Mouse (Mus musculus) hindbrain, embryonic 15.5 days (tissue): Measurements from ENCODE around the gene Bbs1. TPM values are rescaled to one million over a fixed set of nuclear protein-coding genes. Genes with fewer than 3 reads are reported as not detected.
"Not testable (repeated sequence)": the region's sequence is repeated elsewhere in the genome, so short reads cannot be mapped to it uniquely, and the experiment has no call there.

Source experiments
- ATAC-seq: fragments of 200-750 bp; cut with Nextera tagmentation; 2 replicates; pipeline ENCODE4 v1.8.0; 2017; ENCODE audit warnings: low read depth, moderate number of reproducible peaks, moderate TSS enrichment; ENCODE audit not compliant: low FRiP score
- H3K27ac ChIP-seq: fragments of 300-500 bp; sonication (generic); replicated peaks from 2 replicates; pipeline ENCODE4 v1.5.1; 2015; ENCODE audit warnings: mild to moderate bottlenecking, inconsistent platforms
- H3K27me3 ChIP-seq: fragments of 300-500 bp; sonication (generic); 2 replicates; pipeline ENCODE4 v1.6.1; 2015; ENCODE audit warnings: control low read depth, inconsistent platforms
- H3K36me3 ChIP-seq: fragments of 300-500 bp; sonication (generic); 2 replicates; pipeline ENCODE4 v1.6.1; 2015; ENCODE audit warnings: control low read depth, inconsistent platforms
- H3K4me1 ChIP-seq: fragments of 300-500 bp; sonication (generic); replicated peaks from 2 replicates; pipeline ENCODE4 v1.6.1; 2015; ENCODE audit warnings: control low read depth, inconsistent platforms
- H3K4me2 ChIP-seq: fragments of 300-500 bp; sonication (generic); 2 replicates; pipeline ENCODE4 v1.6.1; 2015; ENCODE audit warnings: moderate library complexity, mild to moderate bottlenecking, inconsistent platforms
- H3K4me3 ChIP-seq: fragments of 300-500 bp; sonication (generic); 2 replicates; pipeline ENCODE4 v1.5.1; 2015; ENCODE audit warnings: mild to moderate bottlenecking, inconsistent platforms
- H3K9ac ChIP-seq: fragments of 300-500 bp; sonication (generic); 2 replicates; pipeline ENCODE4 v1.6.1; 2015; ENCODE audit warnings: inconsistent platforms
- H3K9me3 ChIP-seq: fragments of 300-500 bp; sonication (generic); 2 replicates; pipeline ENCODE4 v1.6.1; 2016; ENCODE audit warnings: control low read depth, inconsistent platforms
- WGBS: fragments of 180-500 bp; shearing (Covaris S2); methylation state at CpG from one replicate; pipeline ENCODE4 v1.1.7; 2015; 5-methylcytosine and 5-hydroxymethylcytosine counted together
- polyA plus RNA-seq: library from polyadenylated mRNA; unstranded; fragments of >200 nt; fragmentation: Nextera tagmentation; extraction: Ambion mirVana; gene quantifications from 2 replicates; pipeline ENCODE4 v1.2.1, GENCODE M21; 2015

The Bbs1 gene
- 8.5 and 10.3 TPM in 2 replicates for polyA plus RNA-seq

- ATAC-seq, result peak; percentile 71
- 8% methylated on average over 31 of the region's 31 CpGs for WGBS
Observed at GRCm38 (mm10) chr19:4905979-4906794, at the start of gene Bbs1. Bbs1 (minus strand) TSS chr19:4906628.

GRCm38 (mm10) chr19:4948641-4949040 is 42.2 kb upstream of the Bbs1 start:
- H3K4me3 ChIP-seq, H3K4me1 ChIP-seq, H3K27me3 ChIP-seq, H3K9ac ChIP-seq, H3K27ac ChIP-seq, H3K4me2 ChIP-seq, ATAC-seq, H3K9me3 ChIP-seq, H3K36me3 ChIP-seq: not testable (repeated sequence)
- WGBS, result 88% methylated on average over 9 of the region's 9 CpGs

More at GRCm38 (mm10) chr19:4905979-4906794, at the start of gene Bbs1:
- no peaks in the 10 kb centered on the region for H3K27me3 ChIP-seq
- H3K9ac ChIP-seq, result peak within 1 kb of the TSS; percentile 76
- peaks cover 37% of the 10 kb centered on the region for H3K36me3 ChIP-seq
- H3K4me2 ChIP-seq, result peak within 1 kb of the TSS; percentile 67
- H3K27ac ChIP-seq, result peak within 1 kb of the TSS; percentile 89
- H3K4me3 ChIP-seq, result peak within 1 kb of the TSS; percentile 87
- H3K9me3 ChIP-seq, result no peaks in the 10 kb centered on the region
- H3K4me1 ChIP-seq, result peaks cover 14% of the 10 kb centered on the region

GRCm38 (mm10) chr19:4945540-4945939 is 39.1 kb upstream of the Bbs1 start:
- Histone ChIP-seq H3K27me3 (no peaks in the 10 kb centered on the region), H3K4me1 (peaks cover 19% of the 10 kb centered on the region), H3K36me3 (no peaks in the 10 kb centered on the region), H3K27ac (no peak overlapping the region), H3K4me3 (no peak overlapping the region), H3K9me3 (no peaks in the 10 kb centered on the region), H3K9ac (no peak overlapping the region), H3K4me2 (no peak overlapping the region)
- WGBS, result 47% methylated on average over 6 of the region's 6 CpGs
- no peak for ATAC-seq

GRCm38 (mm10) chr19:4943253-4943588 is 36.8 kb upstream of the Bbs1 start:
- H3K27ac ChIP-seq, result peak overlapping the region; percentile 86
- 5% methylated on average over 13 of the region's 13 CpGs for WGBS
- H3K9me3 ChIP-seq, result no peaks in the 10 kb centered on the region
- H3K4me2 ChIP-seq, result peak overlapping the region; percentile 73
- no peaks in the 10 kb centered on the region for H3K27me3 ChIP-seq
- peaks cover 19% of the 10 kb centered on the region for H3K4me1 ChIP-seq
- peak overlapping the region; percentile 75 for H3K4me3 ChIP-seq
- no peak; the same call in 1 of the 2 replicates for ATAC-seq
- H3K9ac ChIP-seq, result peak overlapping the region; percentile 66
- H3K36me3 ChIP-seq, result no peaks in the 10 kb centered on the region

GRCm38 (mm10) chr19:4942551-4943252 is 36.3 kb upstream of the Bbs1 start, which contains the start of gene Peli3:
Peli3 (minus strand) TSS chr19:4943127.
- Histone ChIP-seq H3K4me2 (peak within 1 kb of the TSS; percentile 73), H3K4me1 (peaks cover 19% of the 10 kb centered on the region), H3K27ac (peak within 1 kb of the TSS; percentile 86), H3K36me3 (no peaks in the 10 kb centered on the region), H3K9ac (peak within 1 kb of the TSS; percentile 66), H3K9me3 (no peaks in the 10 kb centered on the region), H3K4me3 (peak within 1 kb of the TSS; percentile 75), H3K27me3 (no peaks in the 10 kb centered on the region)
- under 1% methylated on average over 52 of the region's 55 CpGs for WGBS
- peak; percentile 97 for ATAC-seq

- Histone ChIP-seq H3K4me1 (peaks cover 12% of the 10 kb centered on the region), H3K27me3 (no peaks in the 10 kb centered on the region), H3K4me3 (no peak overlapping the region), H3K9ac (no peak overlapping the region), H3K36me3 (peaks cover 11% of the 10 kb centered on the region), H3K9me3 (no peaks in the 10 kb centered on the region), H3K4me2 (no peak overlapping the region), H3K27ac (no peak overlapping the region)
- no peak for ATAC-seq
- 88% methylated on average over 17 of the region's 17 CpGs for WGBS
Observed at GRCm38 (mm10) chr19:4937444-4938310, 31.2 kb upstream of the Bbs1 start.

GRCm38 (mm10) chr19:4936896-4937295 is 30.5 kb upstream of the Bbs1 start:
- no peak for ATAC-seq
- no peaks in the 10 kb centered on the region for H3K9me3 ChIP-seq

GRCm38 (mm10) chr19:4928781-4929180 is 22.4 kb upstream of the Bbs1 start:
- Histone ChIP-seq H3K27me3 (no peaks in the 10 kb centered on the region), H3K4me2 (peak overlapping the region; percentile 72), H3K27ac (peak overlapping the region; percentile 80), H3K36me3 (peaks cover 32% of the 10 kb centered on the region), H3K4me1 (peaks cover 33% of the 10 kb centered on the region), H3K9me3 (no peaks in the 10 kb centered on the region), H3K9ac (peak overlapping the region; percentile 42; the same call in 1 of the 2 replicates), H3K4me3 (peak overlapping the region; percentile 56)
- no peak for ATAC-seq
- WGBS, result 57% methylated on average over 5 of the region's 5 CpGs

More at GRCm38 (mm10) chr19:4936896-4937295, 30.5 kb upstream of the Bbs1 start:
- Histone ChIP-seq H3K4me3 (no peak overlapping the region), H3K27ac (no peak overlapping the region), H3K4me2 (no peak overlapping the region), H3K4me1 (peaks cover 7% of the 10 kb centered on the region), H3K9ac (no peak overlapping the region), H3K27me3 (no peaks in the 10 kb centered on the region), H3K36me3 (peaks cover 17% of the 10 kb centered on the region)
- 86% methylated on average over 2 of the region's 2 CpGs for WGBS

GRCm38 (mm10) chr19:4927904-4928531 is 21.6 kb upstream of the Bbs1 start, which contains the start of gene Dpp3:
Dpp3 (minus strand) TSS chr19:4928287.
- H3K9ac ChIP-seq, result peak within 1 kb of the TSS; percentile 46
- peak within 1 kb of the TSS; percentile 80 for H3K27ac ChIP-seq
- peak; percentile 99 for ATAC-seq
- peaks cover 33% of the 10 kb centered on the region for H3K4me1 ChIP-seq
- H3K36me3 ChIP-seq, result peaks cover 28% of the 10 kb centered on the region
- H3K9me3 ChIP-seq, result no peaks in the 10 kb centered on the region
- H3K4me3 ChIP-seq, result peak within 1 kb of the TSS; percentile 56
- H3K27me3 ChIP-seq, result no peaks in the 10 kb centered on the region
- under 1% methylated on average over 32 of the region's 32 CpGs for WGBS
- peak within 1 kb of the TSS; percentile 72 for H3K4me2 ChIP-seq

GRCm38 (mm10) chr19:4925121-4925860 is 18.9 kb upstream of the Bbs1 start:
- no peak overlapping the region for H3K27ac ChIP-seq
- no peak for ATAC-seq
- peaks cover 33% of the 10 kb centered on the region for H3K4me1 ChIP-seq
- no peak overlapping the region for H3K4me3 ChIP-seq
- H3K9ac ChIP-seq, result no peak overlapping the region
- H3K27me3 ChIP-seq, result no peaks in the 10 kb centered on the region
- H3K9me3 ChIP-seq, result no peaks in the 10 kb centered on the region
- H3K4me2 ChIP-seq, result no peak overlapping the region
- 95% methylated on average over 11 of the region's 11 CpGs for WGBS
- peaks cover 47% of the 10 kb centered on the region for H3K36me3 ChIP-seq
